Mouse (Mus musculus): ENCODE results near the gene Prpf40a. TPM values are rescaled to one million over a fixed set of nuclear protein-coding genes. Genes with fewer than 3 reads are reported as not detected.

The Prpf40a gene
- total and polyA plus RNA-seq, 2 experiments from 2014 or later, result 34.3 to 92.9 TPM

DNA sequence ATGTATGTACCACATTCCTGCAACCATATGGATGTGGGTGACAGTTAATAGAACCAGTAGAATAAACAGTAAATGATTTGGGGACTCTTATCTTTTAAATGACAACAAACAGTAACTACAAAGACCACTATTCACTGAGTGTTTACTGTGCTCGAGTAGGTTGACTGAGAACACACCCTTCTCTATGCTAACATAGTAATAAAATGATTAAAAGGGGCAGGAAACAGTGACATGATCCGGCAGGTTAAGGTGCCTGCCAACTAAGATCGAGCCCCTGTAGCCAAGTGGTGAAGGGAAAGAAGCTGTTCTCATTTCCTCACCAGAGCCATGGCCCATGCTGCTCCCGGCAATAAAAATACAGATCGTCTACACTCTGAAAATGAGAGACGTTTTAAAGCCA, 62.0 kb downstream of the Prpf40a start:
- 86% methylated on average over 6 of the region's 6 CpGs for WGBS
- no peak for TF ChIP-seq CTCF (IDR thresholded peaks at IDR 0.05)
- Histone ChIP-seq H3K27me3 (ENCODE audit: insufficient read depth, low read length) (no peaks in the 10 kb centered on the region), H3K36me3 (ENCODE audit: insufficient read depth, low read length) (peaks cover 15% of the 10 kb centered on the region), H3K4me1 (ENCODE audit: insufficient read depth, low read length) (no peaks in the 10 kb centered on the region), H3K27ac (ENCODE audit: low read depth, low read length) (no peak overlapping the region), H3K9me3 (ENCODE audit: low read length) (no peaks in the 10 kb centered on the region), H3K9ac (replicated peaks; ENCODE audit: low read length, poor library complexity, severe bottlenecking) (no peak overlapping the region), H3K4me2 (ENCODE audit: low read depth, low read length, poor library complexity, severe bottlenecking) (no peak overlapping the region), H3K4me3 (ENCODE audit: low read depth, low read length) (no peak overlapping the region)
- DNase-seq (ENCODE audit: low spot score) (no peak), ATAC-seq (ENCODE audit: low FRiP score) (no peak)

DNA sequence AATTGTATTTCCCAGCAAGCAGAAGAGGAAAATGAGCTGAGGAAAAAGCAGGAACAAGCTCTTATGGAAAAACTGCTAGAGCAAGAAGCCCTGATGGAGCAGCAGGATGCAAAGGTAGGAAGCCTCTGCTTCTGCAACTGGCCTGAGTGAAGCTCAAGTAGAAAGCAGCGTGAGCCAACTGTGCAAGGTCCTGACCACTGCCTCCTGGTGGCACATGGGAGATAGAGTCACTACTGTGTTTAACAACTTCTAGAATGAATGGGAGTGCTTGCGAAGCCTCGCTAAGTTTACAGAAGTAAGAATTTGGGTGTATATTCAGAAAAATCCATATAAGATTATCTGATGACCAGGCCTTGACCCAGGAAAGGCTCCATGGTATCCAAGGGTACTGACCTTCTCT, 65.1 kb downstream of the Prpf40a start:
- no peaks in the 10 kb centered on the region for H3K4me1 ChIP-seq (ENCODE audit: insufficient read depth, low read length)
- TF ChIP-seq CTCF (IDR thresholded peaks at IDR 0.05), result peak; percentile 64
- ATAC-seq (ENCODE audit: low FRiP score) (no peak), DNase-seq (ENCODE audit: low spot score) (peak; percentile 35)
- no peak overlapping the region for H3K27ac ChIP-seq (ENCODE audit: low read depth, low read length)
- H3K9me3 ChIP-seq (ENCODE audit: low read length), result no peaks in the 10 kb centered on the region
- no peaks in the 10 kb centered on the region for H3K27me3 ChIP-seq (ENCODE audit: insufficient read depth, low read length)
- 85% methylated on average over 3 of the region's 3 CpGs for WGBS
- no peak overlapping the region for H3K4me2 ChIP-seq (ENCODE audit: low read depth, low read length, poor library complexity, severe bottlenecking)
- peaks cover 26% of the 10 kb centered on the region for H3K36me3 ChIP-seq (ENCODE audit: insufficient read depth, low read length)
- H3K4me3 ChIP-seq (ENCODE audit: low read depth, low read length), result no peak overlapping the region
- H3K9ac ChIP-seq (replicated peaks; ENCODE audit: low read length, poor library complexity, severe bottlenecking), result no peak overlapping the region

DNA sequence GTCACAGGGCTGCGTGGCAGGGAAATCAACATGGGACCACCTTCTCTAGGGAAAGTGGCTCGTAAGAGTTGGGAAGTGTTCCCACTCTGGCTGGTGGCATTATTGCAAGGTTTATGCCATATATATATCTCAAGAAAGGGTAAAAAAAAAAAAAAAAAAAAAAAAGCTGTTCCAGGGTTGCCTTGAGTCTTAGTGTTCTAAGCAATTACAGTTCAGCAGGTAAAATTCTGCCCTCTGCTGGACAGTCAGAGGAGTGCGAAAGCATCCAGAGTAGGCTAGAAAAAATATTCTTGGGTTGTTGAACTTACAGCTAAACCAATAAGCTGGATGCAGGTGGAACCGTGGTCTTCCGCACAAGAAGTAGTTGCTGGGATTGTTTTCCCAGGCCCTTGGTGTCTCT, 69.3 kb downstream of the Prpf40a start:
- Histone ChIP-seq H3K27me3 (ENCODE audit: insufficient read depth, low read length) (no peaks in the 10 kb centered on the region), H3K36me3 (ENCODE audit: insufficient read depth, low read length) (peaks cover 33% of the 10 kb centered on the region), H3K4me1 (ENCODE audit: insufficient read depth, low read length) (no peaks in the 10 kb centered on the region), H3K4me2 (ENCODE audit: low read depth, low read length, poor library complexity, severe bottlenecking) (no peak overlapping the region), H3K9ac (replicated peaks; ENCODE audit: low read length, poor library complexity, severe bottlenecking) (no peak overlapping the region), H3K27ac (ENCODE audit: low read depth, low read length) (no peak overlapping the region), H3K9me3 (ENCODE audit: low read length) (no peaks in the 10 kb centered on the region), H3K4me3 (ENCODE audit: low read depth, low read length) (no peak overlapping the region)
- ATAC-seq (ENCODE audit: low FRiP score) (peak; percentile 19; the same call in 1 of the 2 replicates), DNase-seq (ENCODE audit: low spot score) (peak; percentile 78)
- TF ChIP-seq CTCF (IDR thresholded peaks at IDR 0.05), result peak; percentile 85
- 74% methylated on average over 5 of the region's 5 CpGs for WGBS

DNA sequence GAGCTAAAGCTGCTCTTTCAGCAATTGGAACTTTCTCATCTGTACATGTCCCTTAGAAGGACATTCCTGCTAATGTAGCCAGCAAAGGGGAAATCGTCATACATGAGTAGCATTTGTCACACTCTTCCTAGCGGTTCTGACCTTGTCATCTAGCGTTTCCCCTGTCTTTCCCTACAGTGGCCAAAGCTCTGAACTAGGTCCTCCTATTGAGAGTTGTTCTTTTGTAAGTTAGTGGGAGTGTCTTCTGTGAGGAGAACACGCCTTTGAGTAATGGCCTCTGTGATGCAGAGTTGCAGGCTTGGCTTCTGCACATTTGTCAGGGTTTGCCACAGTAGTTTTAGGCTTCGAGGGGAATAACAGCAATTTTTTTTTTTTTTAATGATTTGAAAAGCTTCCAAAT, 82.5 kb downstream of the Prpf40a start:
- Histone ChIP-seq H3K27ac (ENCODE audit: low read depth, low read length) (no peak overlapping the region), H3K4me1 (ENCODE audit: insufficient read depth, low read length) (no peaks in the 10 kb centered on the region), H3K4me2 (ENCODE audit: low read depth, low read length, poor library complexity, severe bottlenecking) (no peak overlapping the region), H3K9me3 (ENCODE audit: low read length) (no peaks in the 10 kb centered on the region), H3K9ac (replicated peaks; ENCODE audit: low read length, poor library complexity, severe bottlenecking) (no peak overlapping the region), H3K4me3 (ENCODE audit: low read depth, low read length) (no peak overlapping the region), H3K27me3 (ENCODE audit: insufficient read depth, low read length) (no peaks in the 10 kb centered on the region), H3K36me3 (ENCODE audit: insufficient read depth, low read length) (peaks cover 37% of the 10 kb centered on the region)
- DNase-seq (ENCODE audit: low spot score) (no peak), ATAC-seq (ENCODE audit: low FRiP score) (no peak)
- no peak for TF ChIP-seq CTCF (IDR thresholded peaks at IDR 0.05)
- WGBS, result 87% methylated on average over 5 of the region's 5 CpGs

DNA sequence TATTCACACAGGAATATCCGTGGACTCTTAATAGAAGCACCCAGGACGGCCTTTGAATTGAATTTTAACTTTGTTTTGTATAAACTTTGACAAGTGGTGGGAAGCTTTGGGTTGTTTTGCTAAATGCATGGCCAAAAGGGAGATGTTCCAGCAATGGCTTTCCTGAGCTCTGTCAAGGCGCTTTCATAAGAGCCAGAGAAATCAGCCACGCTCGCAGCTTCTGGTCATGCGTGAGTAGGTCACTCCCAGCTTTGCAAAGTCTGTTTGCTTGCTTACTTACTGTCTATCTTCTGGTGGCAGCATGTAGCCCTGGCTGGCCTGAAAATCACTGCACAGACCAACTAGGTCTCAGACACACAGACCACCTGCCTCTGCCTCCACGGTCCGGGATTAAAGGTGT, 84.6 kb downstream of the Prpf40a start:
- H3K9ac ChIP-seq (replicated peaks; ENCODE audit: low read length, poor library complexity, severe bottlenecking), result no peak overlapping the region
- no peak overlapping the region for H3K27ac ChIP-seq (ENCODE audit: low read depth, low read length)
- ATAC-seq (ENCODE audit: low FRiP score) (no peak), DNase-seq (ENCODE audit: low spot score) (no peak)
- H3K4me3 ChIP-seq (ENCODE audit: low read depth, low read length), result no peak overlapping the region
- peaks cover 41% of the 10 kb centered on the region for H3K36me3 ChIP-seq (ENCODE audit: insufficient read depth, low read length)
- H3K4me1 ChIP-seq (ENCODE audit: insufficient read depth, low read length), result no peaks in the 10 kb centered on the region
- H3K9me3 ChIP-seq (ENCODE audit: low read length), result no peaks in the 10 kb centered on the region
- no peak overlapping the region for H3K4me2 ChIP-seq (ENCODE audit: low read depth, low read length, poor library complexity, severe bottlenecking)
- H3K27me3 ChIP-seq (ENCODE audit: insufficient read depth, low read length), result no peaks in the 10 kb centered on the region
- TF ChIP-seq CTCF (IDR thresholded peaks at IDR 0.05), result no peak
- 89% methylated on average over 8 of the region's 8 CpGs for WGBS

DNA sequence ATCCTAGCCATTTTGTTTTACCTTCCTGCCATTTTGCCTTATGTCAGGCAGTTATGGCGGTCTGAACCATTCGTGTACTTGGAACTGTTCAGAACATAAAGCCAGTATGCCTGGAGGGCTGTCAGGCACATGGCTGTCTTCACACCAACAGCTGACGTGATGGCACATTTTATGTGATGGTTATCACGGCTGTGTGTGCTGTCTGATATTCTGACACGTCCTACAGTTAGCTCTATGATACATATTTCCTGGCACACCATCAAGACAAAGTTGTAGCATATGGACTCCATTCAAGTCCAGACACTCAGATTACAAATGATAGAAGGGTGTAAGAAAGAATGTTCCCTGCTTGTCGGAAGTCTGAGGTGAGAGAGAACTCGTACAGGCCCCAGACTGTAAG, 85.0 kb downstream of the Prpf40a start:
- Histone ChIP-seq H3K4me2 (ENCODE audit: low read depth, low read length, poor library complexity, severe bottlenecking) (no peak overlapping the region), H3K36me3 (ENCODE audit: insufficient read depth, low read length) (peaks cover 41% of the 10 kb centered on the region), H3K9me3 (ENCODE audit: low read length) (no peaks in the 10 kb centered on the region), H3K27ac (ENCODE audit: low read depth, low read length) (no peak overlapping the region), H3K4me1 (ENCODE audit: insufficient read depth, low read length) (no peaks in the 10 kb centered on the region), H3K4me3 (ENCODE audit: low read depth, low read length) (no peak overlapping the region), H3K27me3 (ENCODE audit: insufficient read depth, low read length) (no peaks in the 10 kb centered on the region), H3K9ac (replicated peaks; ENCODE audit: low read length, poor library complexity, severe bottlenecking) (no peak overlapping the region)
- TF ChIP-seq CTCF (IDR thresholded peaks at IDR 0.05), result no peak
- ATAC-seq (ENCODE audit: low FRiP score), result no peak
- 89% methylated on average over 7 of the region's 7 CpGs for WGBS
- DNase-seq (ENCODE audit: low spot score), result no peak
